ENCODE assay signal across 17 mouse cellular contexts in the genomic region with DNA sequence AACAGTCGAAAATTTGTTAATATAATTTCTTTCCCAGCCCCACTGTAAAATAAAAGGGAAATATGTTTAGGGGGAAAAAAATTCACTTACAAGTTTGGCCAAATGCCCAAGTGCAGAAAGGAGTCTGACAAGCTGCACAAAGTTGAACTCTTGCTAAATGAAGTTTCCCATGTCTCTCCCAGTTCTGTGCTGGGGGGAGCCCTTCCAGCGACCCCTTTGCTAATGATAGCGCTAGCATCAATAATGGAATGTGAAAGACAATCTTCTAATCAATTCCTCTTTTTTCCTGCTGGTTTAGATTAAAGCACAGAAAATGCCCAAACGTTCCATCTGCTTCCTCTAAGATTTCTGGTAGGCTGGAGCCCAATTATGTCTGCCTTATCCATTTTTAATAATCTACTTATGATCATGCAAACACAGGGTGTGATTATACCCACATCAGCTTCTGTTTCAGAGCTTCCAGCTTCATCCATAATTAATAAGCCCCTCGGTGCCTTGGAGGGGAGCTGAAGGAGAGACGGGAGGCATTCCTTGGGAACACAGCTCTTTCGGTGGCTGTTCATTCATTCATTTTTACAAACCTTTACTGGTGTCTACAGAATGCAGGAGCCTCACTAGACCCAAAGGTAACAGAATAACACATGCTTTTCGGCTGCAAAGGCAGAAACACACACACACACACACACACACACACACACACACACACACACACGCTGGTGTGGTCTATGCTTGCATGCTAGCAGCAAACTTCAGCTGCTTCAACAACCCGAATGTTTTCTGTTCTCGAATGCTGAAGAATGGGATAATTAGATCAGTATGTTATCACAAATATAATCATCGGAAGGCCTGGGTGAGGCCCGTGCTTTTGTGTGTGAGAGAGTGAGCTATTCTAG. TPM values are rescaled to one million over a fixed set of nuclear protein-coding genes. Genes with fewer than 3 reads are reported as not detected.
DNase-seq lines count a peak whose midpoint lies in the region; ATAC-seq and TF ChIP-seq lines count a peak whose summit lies in the region.
"Had no signal": no experiment of that assay in that cellular context is flagged by ENCODE, and none has a peak within 500 bp of the region (broad histone marks: within the 10 kb centered on the region; RNA-seq: fewer than 3 reads in every experiment).

No protein-coding gene starts in this region.

- H3K27ac ChIP-seq in lung, embryonic 14.5 days (ENCODE audit: low read depth), result no peak overlapping the region
- H3K27ac ChIP-seq in hindbrain, postnatal 0 days, result no peak overlapping the region
- no peak overlapping the region for H3K27ac ChIP-seq in kidney, adult 2 months (ENCODE audit: insufficient read depth, low read depth, low read length)
- H3K27ac ChIP-seq: heart, embryonic 13.5 days; kidney, postnatal 0 days; lung, embryonic 15.5 days had no signal

- H3K27me3 ChIP-seq in lung, embryonic 14.5 days (ENCODE audit: insufficient read depth, low read length), result no peaks in the 10 kb centered on the region
- no peaks in the 10 kb centered on the region for H3K27me3 ChIP-seq in hindbrain, postnatal 0 days (ENCODE audit: insufficient read depth, low read length)
- H3K27me3 ChIP-seq in kidney, adult 2 months (replicated peaks; ENCODE audit: control insufficient read depth, insufficient read depth, low read length), result no peaks in the 10 kb centered on the region
- H3K27me3 ChIP-seq: heart, embryonic 13.5 days; lung, embryonic 15.5 days had no signal

- no peak for TF ChIP-seq CTCF in lung, embryonic 14.5 days (IDR thresholded peaks at IDR 0.05; ENCODE audit: low read depth)
- no peak for TF ChIP-seq CTCF in hindbrain, postnatal 0 days (IDR thresholded peaks at IDR 0.05; ENCODE audit: low read depth)
- no peak for TF ChIP-seq CTCF in kidney, adult 2 months (conservative IDR thresholded peaks at IDR 0.05; ENCODE audit: insufficient read depth, insufficient read length, low read depth, low read length)

- no peak overlapping the region for H3K4me2 ChIP-seq in lung, embryonic 14.5 days
- H3K4me2 ChIP-seq in hindbrain, postnatal 0 days (ENCODE audit: low read depth, low read length), result no peak overlapping the region
- H3K4me2 ChIP-seq: heart, embryonic 13.5 days; lung, embryonic 15.5 days had no signal

- H3K9ac ChIP-seq in lung, embryonic 14.5 days, result no peak overlapping the region
- no peak overlapping the region for H3K9ac ChIP-seq in hindbrain, postnatal 0 days (replicated peaks; ENCODE audit: low read length)
- H3K9ac ChIP-seq: heart, embryonic 13.5 days; lung, embryonic 15.5 days had no signal

- DNase-seq in embryo, embryonic 10.5 days (ENCODE audit: low spot score), result peak; percentile 11
- DNase-seq in embryo, embryonic 10 days (ENCODE audit: low spot score), result no peak
- peak; percentile 5 for DNase-seq in lung, embryonic 14.5 days
- no peak for DNase-seq in lung, postnatal 4 days
- peak; percentile 42 for DNase-seq in hindbrain, postnatal 0 days (ENCODE audit: low spot score)
- peak; percentile 60 for DNase-seq in retina, postnatal 1 day
- DNase-seq in urinary bladder, adult 2 months (ENCODE audit: low spot score), result no peak
- no peak for DNase-seq in kidney, adult 2 months
- DNase-seq: adrenal gland, adult 8-10 months; cerebellum, postnatal 36 days; gastrocnemius, postnatal 10 days; liver had no signal

- WGBS in lung, embryonic 14.5 days, result 55% methylated on average over 13 of the region's 13 CpGs
- 38% methylated on average over 13 of the region's 13 CpGs for WGBS in hindbrain, postnatal 0 days
- 62% methylated on average over 13 of the region's 13 CpGs for WGBS in kidney, adult 2 months

- no peak overlapping the region for H3K4me3 ChIP-seq in lung, embryonic 14.5 days (ENCODE audit: low read depth, low read length)
- H3K4me3 ChIP-seq in hindbrain, postnatal 0 days (ENCODE audit: low read length), result no peak overlapping the region
- no peak overlapping the region for H3K4me3 ChIP-seq in kidney, adult 2 months (ENCODE audit: insufficient read depth, low read depth, low read length)
- H3K4me3 ChIP-seq: erythroblast, embryonic 14.5 days; heart, embryonic 13.5 days; lung, embryonic 15.5 days; megakaryocyte, embryonic 14.5 days had no signal

- no peak for ATAC-seq in lung, embryonic 14.5 days (ENCODE audit: insufficient read depth)
- ATAC-seq in hindbrain, postnatal 0 days, result no peak

- no peaks in the 10 kb centered on the region for H3K9me3 ChIP-seq in lung, embryonic 14.5 days (ENCODE audit: low read depth, low read length)
- H3K9me3 ChIP-seq in hindbrain, postnatal 0 days (ENCODE audit: low read length), result no peaks in the 10 kb centered on the region
- H3K9me3 ChIP-seq: lung, embryonic 15.5 days had no signal

- no peak for TF ChIP-seq POLR2A in kidney, adult 2 months (IDR thresholded peaks at IDR 0.05; ENCODE audit: low read depth, low read length)

- H3K4me1 ChIP-seq in lung, embryonic 14.5 days (ENCODE audit: insufficient read depth), result no peaks in the 10 kb centered on the region
- no peaks in the 10 kb centered on the region; the same call in 1 of the 2 replicates for H3K4me1 ChIP-seq in hindbrain, postnatal 0 days (ENCODE audit: insufficient read depth, low read length)
- no peaks in the 10 kb centered on the region for H3K4me1 ChIP-seq in kidney, adult 2 months (ENCODE audit: control insufficient read depth, insufficient read depth, low read length)
- H3K4me1 ChIP-seq: heart, embryonic 13.5 days; lung, embryonic 15.5 days had no signal

- H3K36me3 ChIP-seq in lung, embryonic 14.5 days (ENCODE audit: insufficient read depth), result no peaks in the 10 kb centered on the region
- no peaks in the 10 kb centered on the region for H3K36me3 ChIP-seq in hindbrain, postnatal 0 days (ENCODE audit: insufficient read depth, low read length)
- no peaks in the 10 kb centered on the region for H3K36me3 ChIP-seq in kidney, adult 2 months (ENCODE audit: control insufficient read depth, insufficient read depth, low read length)
- H3K36me3 ChIP-seq: heart, embryonic 13.5 days; lung, embryonic 15.5 days had no signal

RNA-seq across cellular contexts. Expression of gene Hs3st2, which starts 59.5 kb away (rescaled TPM):
- polyA plus RNA-seq in lung, embryonic 14.5 days (2014; fragmentation: Nextera tagmentation; extraction: Ambion mirVana), result 0.22 and 0.39 TPM in 2 replicates
- total RNA-seq in hindbrain, postnatal 0 days (2014; rRNA removed), result 27.7 and 32.6 TPM in 2 replicates
- polyA plus RNA-seq in hindbrain, postnatal 0 days (2015; fragmentation: Nextera tagmentation; extraction: Ambion mirVana), result 17.4 and 18.9 TPM in 2 replicates
- 0.10 TPM in 1 of 2 replicates, not detected in the other for polyA plus RNA-seq in urinary bladder, adult 2 months (2012; rRNA removed)
- 0.03 TPM in 1 of 2 replicates, not detected in the other for polyA plus RNA-seq in kidney, adult 2 months (2012; rRNA removed)
- polyA plus RNA-seq: erythroblast, embryonic 14.5 days had no signal

Comparison
In these comparisons a context has a peak if more than half of its experiments do, and no peak if none do; other contexts are left out.
1. DNase-seq: peak in embryo, embryonic 10.5 days (single experiment), lung, embryonic 14.5 days (single experiment), hindbrain, postnatal 0 days (single experiment) and retina, postnatal 1 day (single experiment); none in embryo, embryonic 10 days (single experiment), lung, postnatal 4 days (0 of 2), urinary bladder, adult 2 months (single experiment) and kidney, adult 2 months (single experiment).
2. RNA of gene Hs3st2, which starts 59.5 kb away (polyA plus RNA-seq): 17.4 to 18.9 TPM in hindbrain, postnatal 0 days; 0.22 to 0.39 TPM in lung, embryonic 14.5 days, 0.10 TPM in urinary bladder, adult 2 months and 0.03 TPM in kidney, adult 2 months; every median in the first group is over 10 times any median in the second.